Mouse (Mus musculus): ENCODE measurements around the gene Gm29644.
"Not testable (repeated sequence)": the region's sequence is repeated elsewhere in the genome, so short reads cannot be mapped to it uniquely, and the experiment has no call there.

Gene Gm29644
- long read RNA-seq, experiment 1, result 0 reads
- long read RNA-seq, experiment 2, result 0 reads

DNA sequence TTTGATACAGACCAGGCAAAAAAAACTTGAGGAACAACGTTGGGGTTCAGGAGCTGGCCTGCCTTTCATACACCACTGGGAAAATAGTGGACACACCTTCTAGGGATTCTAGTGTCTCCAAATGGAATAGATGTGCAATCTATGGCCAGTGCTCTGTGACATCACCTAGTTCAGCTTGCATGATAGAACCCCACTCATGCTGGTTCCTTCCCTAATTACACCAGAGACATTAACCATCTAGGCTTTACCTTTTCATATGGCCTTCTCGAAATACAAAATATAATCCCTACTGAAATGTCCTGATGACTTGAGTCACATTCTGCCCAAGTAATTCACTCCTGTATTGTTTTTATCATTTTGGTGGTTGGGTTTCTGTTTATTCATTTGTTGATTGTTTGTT, at the start of gene Gm29644, which contains the start of gene Gm29423:
TSS of gene Gm29644 (minus strand) at position 157 of the 400 bp plus-strand sequence.
TSS of gene Gm29423 (minus strand) at position 101 of the 400 bp plus-strand sequence.
- intact Hi-C loops (cut with DNase I), result not testable (repeated sequence)

DNA sequence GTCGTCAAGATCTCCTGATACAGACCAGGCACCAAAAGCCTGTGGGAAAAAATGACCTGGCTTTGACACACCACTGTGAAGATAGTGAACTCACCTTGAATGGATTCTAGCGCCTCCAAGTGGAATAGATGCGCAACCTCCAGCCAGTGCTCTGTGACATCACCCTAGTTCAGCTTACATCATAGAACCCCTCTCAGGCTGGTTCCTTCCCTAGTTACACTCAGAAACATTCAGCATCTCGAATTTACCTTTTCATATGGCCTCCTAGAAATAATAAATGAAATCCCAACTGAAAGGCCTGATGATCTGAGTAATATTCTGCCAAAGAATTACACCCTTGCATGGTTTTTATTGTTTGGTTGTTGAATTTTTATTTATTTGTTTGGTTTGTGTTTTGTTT, 29.6 kb downstream of the Gm29644 start, which contains the start of gene Gm21118:
TSS of gene Gm21118 (minus strand) at position 101 of the 400 bp plus-strand sequence.
- intact Hi-C loops (cut with DNase I), result not testable (repeated sequence)

All from adrenal gland (tissue).